Comparison of ENCODE assay signal across 29 mouse cellular contexts in genomic region chr12:82883079-82883478, GRCm38 (mm10).
DNase-seq lines count a peak whose midpoint lies in the region; ATAC-seq and TF ChIP-seq lines count a peak whose summit lies in the region.
"Had no signal": no experiment of that assay in that cellular context is flagged by ENCODE, and none has a peak within 500 bp of the region (broad histone marks: within the 10 kb centered on the region; RNA-seq: fewer than 3 reads in every experiment).

No protein-coding gene starts in this region.

- TF ChIP-seq CTCF in liver, adult 2 months (IDR thresholded peaks at IDR 0.05; ENCODE audit: low read depth, low read length), result no peak
- no peak for TF ChIP-seq CTCF in lung, postnatal 0 days (IDR thresholded peaks at IDR 0.05)

- H3K9ac ChIP-seq in liver, adult 2 months (ENCODE audit: low read depth, low read length), result no peak overlapping the region
- H3K9ac ChIP-seq in liver, embryonic 11.5 days (ENCODE audit: low read depth, low read length), result no peak overlapping the region
- no peak overlapping the region for H3K9ac ChIP-seq in lung, postnatal 0 days (replicated peaks; ENCODE audit: low read depth)
- H3K9ac ChIP-seq: embryonic facial prominence, embryonic 13.5 days; embryonic facial prominence, embryonic 15.5 days; forebrain, embryonic 12.5 days had no signal

- no peak for TF ChIP-seq POLR2A in liver, adult 2 months (IDR thresholded peaks at IDR 0.05; ENCODE audit: extremely low read depth, insufficient read depth, low read length)

- ATAC-seq in liver, embryonic 11.5 days (replicated peaks; ENCODE audit: low FRiP score), result no peak
- ATAC-seq in lung, postnatal 0 days, result no peak
- ATAC-seq: activated CD4-positive, CD25-positive, alpha-beta regulatory T cell, adult 4 months; CD4-positive, CD25-positive, alpha-beta regulatory T cell, adult 4 months; forebrain, embryonic 14.5 days; Patski had no signal

- peak; percentile 1 for DNase-seq in gastrocnemius, adult 18-20 months (ENCODE audit: low spot score)
- DNase-seq in gastrocnemius, postnatal 36 days, result no peak
- DNase-seq in liver, adult 2 months (ENCODE audit: extremely low read depth, low read depth, low spot score), result peak; percentile 96
- DNase-seq in liver, embryonic 11.5 days (ENCODE audit: low spot score), result no peak
- DNase-seq in lung, postnatal 0 days (ENCODE audit: low spot score), result peak; percentile 53
- no peak for DNase-seq in lung, postnatal 10 days
- no peak for DNase-seq in frontal cortex, postnatal 10 days (ENCODE audit: low spot score in 2 of 2)
- DNase-seq: adrenal gland, adult 2 months; adrenal gland, postnatal 10 days; adrenal gland, postnatal 25 days; B cell, adult 2 months; cerebellum, adult 11 months; cerebellum, adult 18-20 months; cerebellum, adult 8-10 months; cerebellum, adult 9-11 months; cerebellum, postnatal 14 days; cerebellum, postnatal 36 days; embryo, embryonic 11 days had no signal

- intact Hi-C loops in gastrocnemius, postnatal 36 days (cut with DNase I), result no loop called here

- H3K27me3 ChIP-seq in liver, adult 2 months (ENCODE audit: control insufficient read depth, insufficient read depth, low read length), result no peaks in the 10 kb centered on the region
- H3K27me3 ChIP-seq in liver, embryonic 11.5 days (replicated peaks; ENCODE audit: control insufficient read depth, insufficient read depth, low read length), result no peaks in the 10 kb centered on the region
- no peaks in the 10 kb centered on the region for H3K27me3 ChIP-seq in lung, postnatal 0 days (replicated peaks; ENCODE audit: insufficient read depth, low read length)
- H3K27me3 ChIP-seq: CH12.LX; embryonic facial prominence, embryonic 13.5 days; embryonic facial prominence, embryonic 15.5 days; Patski had no signal

- H3K27ac ChIP-seq in liver, adult 2 months (replicated peaks; ENCODE audit: insufficient read depth, low read depth, low read length), result no peak overlapping the region
- H3K27ac ChIP-seq in liver, embryonic 11.5 days (ENCODE audit: low read depth, low read length), result no peak overlapping the region
- H3K27ac ChIP-seq in lung, postnatal 0 days (ENCODE audit: low read length), result no peak overlapping the region
- H3K27ac ChIP-seq: embryonic facial prominence, embryonic 13.5 days; embryonic facial prominence, embryonic 15.5 days; forebrain, embryonic 10.5 days; forebrain, embryonic 12.5 days had no signal

- no peaks in the 10 kb centered on the region for H3K79me2 ChIP-seq in liver, adult 2 months (ENCODE audit: control insufficient read depth, insufficient read depth, low read length)

- no peak overlapping the region for H3K4me3 ChIP-seq in liver, adult 2 months (ENCODE audit: insufficient read depth, low read depth, low read length)
- H3K4me3 ChIP-seq in liver, embryonic 11.5 days (ENCODE audit: low read depth, low read length), result no peak overlapping the region
- no peak overlapping the region for H3K4me3 ChIP-seq in lung, postnatal 0 days (ENCODE audit: low read depth, low read length)
- H3K4me3 ChIP-seq: embryonic facial prominence, embryonic 13.5 days; embryonic facial prominence, embryonic 15.5 days; erythroblast, embryonic 14.5 days; forebrain, embryonic 10.5 days; forebrain, embryonic 12.5 days had no signal

- H3K4me1 ChIP-seq in liver, adult 2 months (ENCODE audit: control insufficient read depth, insufficient read depth, low read length), result peaks cover 5% of the 10 kb centered on the region
- no peaks in the 10 kb centered on the region for H3K4me1 ChIP-seq in liver, embryonic 11.5 days (replicated peaks; ENCODE audit: control insufficient read depth, insufficient read depth, low read length)
- no peaks in the 10 kb centered on the region for H3K4me1 ChIP-seq in lung, postnatal 0 days (ENCODE audit: insufficient read depth, low read depth, low read length)
- H3K4me1 ChIP-seq: embryonic facial prominence, embryonic 13.5 days; embryonic facial prominence, embryonic 15.5 days; forebrain, embryonic 10.5 days; forebrain, embryonic 12.5 days had no signal

- TF ChIP-seq EP300 in lung, postnatal 0 days (IDR thresholded peaks at IDR 0.05), result no peak

- no peaks in the 10 kb centered on the region for H3K36me3 ChIP-seq in liver, adult 2 months (ENCODE audit: control insufficient read depth, insufficient read depth, low read length)
- H3K36me3 ChIP-seq in liver, embryonic 11.5 days (ENCODE audit: control insufficient read depth, insufficient read depth, low read length), result no peaks in the 10 kb centered on the region
- no peaks in the 10 kb centered on the region for H3K36me3 ChIP-seq in lung, postnatal 0 days (ENCODE audit: insufficient read depth, low read length)
- H3K36me3 ChIP-seq: embryonic facial prominence, embryonic 13.5 days; embryonic facial prominence, embryonic 15.5 days; forebrain, embryonic 10.5 days; forebrain, embryonic 12.5 days; G1E had no signal

- no peak overlapping the region for H3K4me2 ChIP-seq in liver, embryonic 11.5 days
- H3K4me2 ChIP-seq in lung, postnatal 0 days (replicated peaks; ENCODE audit: low read depth, low read length), result no peak overlapping the region
- H3K4me2 ChIP-seq: embryonic facial prominence, embryonic 13.5 days; embryonic facial prominence, embryonic 15.5 days; forebrain, embryonic 12.5 days had no signal

- WGBS in liver, adult 2 months, result 28% methylated on average over 1 of the region's 1 CpGs
- 83% methylated on average over 1 of the region's 1 CpGs for WGBS in liver, embryonic 11.5 days
- 44% methylated on average over 1 of the region's 1 CpGs for WGBS in lung, postnatal 0 days

- no peaks in the 10 kb centered on the region for H3K9me3 ChIP-seq in liver, embryonic 11.5 days (ENCODE audit: control insufficient read depth, low read length)
- no peaks in the 10 kb centered on the region for H3K9me3 ChIP-seq in lung, postnatal 0 days (ENCODE audit: low read length)
- H3K9me3 ChIP-seq: embryonic facial prominence, embryonic 13.5 days; embryonic facial prominence, embryonic 15.5 days; forebrain, embryonic 10.5 days; forebrain, embryonic 12.5 days; G1E had no signal

Comparison
In these comparisons a context has a peak if more than half of its experiments do, and no peak if none do; other contexts are left out.
1. DNase-seq: peak in gastrocnemius, adult 18-20 months (single experiment), liver, adult 2 months (single experiment) and lung, postnatal 0 days (single experiment); none in gastrocnemius, postnatal 36 days (0 of 2), liver, embryonic 11.5 days (single experiment), lung, postnatal 10 days (single experiment) and frontal cortex, postnatal 10 days (0 of 2).